ENCODE assay signal across 9 mouse cellular contexts in the genomic region with DNA sequence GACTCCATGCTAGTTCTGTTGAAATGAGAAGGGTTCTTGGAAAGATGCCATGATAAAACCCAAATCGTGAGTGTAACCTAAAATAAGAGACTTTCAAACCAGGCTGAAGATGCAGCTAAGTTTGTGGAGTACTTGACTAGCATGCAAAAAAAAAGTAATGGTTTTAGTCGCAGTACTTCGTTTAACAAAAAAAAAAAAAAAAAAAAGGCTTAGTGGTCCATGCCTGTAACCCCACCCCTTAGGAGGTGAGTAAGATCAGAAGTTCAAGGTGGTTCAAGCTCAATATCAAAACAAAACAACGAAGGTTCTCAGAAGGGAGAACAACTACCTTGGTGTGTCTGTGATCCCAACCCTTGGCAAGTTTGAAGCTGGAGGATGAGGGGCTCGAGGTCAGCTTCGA.
DNase-seq lines count a peak whose midpoint lies in the region; ATAC-seq lines count a peak whose summit lies in the region.
"Had no signal": no experiment of that assay in that cellular context is flagged by ENCODE, and none has a peak within 500 bp of the region (broad histone marks: within the 10 kb centered on the region; RNA-seq: fewer than 3 reads in every experiment).

No protein-coding gene starts in this region.

- no peaks in the 10 kb centered on the region for H3K36me3 ChIP-seq in kidney, embryonic 15.5 days
- H3K36me3 ChIP-seq in embryonic facial prominence, embryonic 13.5 days: no peaks in the 10 kb centered on the region
- H3K36me3 ChIP-seq in intestine, embryonic 15.5 days: no peaks in the 10 kb centered on the region
- no peaks in the 10 kb centered on the region for H3K36me3 ChIP-seq in midbrain, embryonic 16.5 days (ENCODE audit: control insufficient read depth, insufficient read depth, low read length)

- H3K27me3 ChIP-seq in kidney, embryonic 15.5 days: no peaks in the 10 kb centered on the region
- no peaks in the 10 kb centered on the region for H3K27me3 ChIP-seq in embryonic facial prominence, embryonic 13.5 days
- no peaks in the 10 kb centered on the region for H3K27me3 ChIP-seq in intestine, embryonic 15.5 days (replicated peaks)
- peaks cover 23% of the 10 kb centered on the region for H3K27me3 ChIP-seq in midbrain, embryonic 16.5 days (ENCODE audit: control insufficient read depth, insufficient read depth, low read depth, low read length)

- peaks cover 79% of the 10 kb centered on the region for H3K4me1 ChIP-seq in kidney, embryonic 15.5 days
- peaks cover 39% of the 10 kb centered on the region for H3K4me1 ChIP-seq in embryonic facial prominence, embryonic 13.5 days
- peaks cover 15% of the 10 kb centered on the region for H3K4me1 ChIP-seq in intestine, embryonic 15.5 days (replicated peaks)
- H3K4me1 ChIP-seq in midbrain, embryonic 16.5 days (ENCODE audit: control insufficient read depth, insufficient read depth, low read length): peaks cover 19% of the 10 kb centered on the region

- intact Hi-C loops in gastrocnemius, postnatal 14 days (cut with DNase I; ENCODE audit: low total_unique reads): no loop called here

- H3K4me3 ChIP-seq in kidney, embryonic 15.5 days (replicated peaks): peak overlapping the region; percentile 42
- H3K4me3 ChIP-seq in embryonic facial prominence, embryonic 13.5 days: peak overlapping the region; percentile 40
- peak overlapping the region; percentile 41 for H3K4me3 ChIP-seq in intestine, embryonic 15.5 days (replicated peaks)
- no peak overlapping the region for H3K4me3 ChIP-seq in midbrain, embryonic 16.5 days (ENCODE audit: low read depth, low read length)

- no peak for ATAC-seq in kidney, embryonic 15.5 days (replicated peaks; ENCODE audit: low FRiP score)
- no peak for ATAC-seq in embryonic facial prominence, embryonic 13.5 days (ENCODE audit: insufficient number of reproducible peaks, insufficient read depth, low FRiP score, low TSS enrichment, low read depth)
- no peak for ATAC-seq in intestine, embryonic 15.5 days
- no peak for ATAC-seq in midbrain, embryonic 16.5 days

- no peaks in the 10 kb centered on the region for H3K9me3 ChIP-seq in kidney, embryonic 15.5 days (replicated peaks)
- no peaks in the 10 kb centered on the region for H3K9me3 ChIP-seq in embryonic facial prominence, embryonic 13.5 days
- H3K9me3 ChIP-seq in intestine, embryonic 15.5 days: no peaks in the 10 kb centered on the region
- H3K9me3 ChIP-seq in midbrain, embryonic 16.5 days (replicated peaks; ENCODE audit: control insufficient read depth, low read length, poor library complexity, severe bottlenecking): no peaks in the 10 kb centered on the region

- H3K4me2 ChIP-seq in kidney, embryonic 15.5 days: peak overlapping the region; percentile 65
- peak overlapping the region; percentile 58 for H3K4me2 ChIP-seq in embryonic facial prominence, embryonic 13.5 days
- peak overlapping the region; percentile 72 for H3K4me2 ChIP-seq in intestine, embryonic 15.5 days (replicated peaks)
- H3K4me2 ChIP-seq in midbrain, embryonic 16.5 days (ENCODE audit: low read length): peak overlapping the region; percentile 47

- peak overlapping the region; percentile 50 for H3K9ac ChIP-seq in kidney, embryonic 15.5 days
- peak overlapping the region; percentile 67 for H3K9ac ChIP-seq in embryonic facial prominence, embryonic 13.5 days
- H3K9ac ChIP-seq in intestine, embryonic 15.5 days: no peak overlapping the region
- no peak overlapping the region for H3K9ac ChIP-seq in midbrain, embryonic 16.5 days (ENCODE audit: low read depth, low read length)

- WGBS in kidney, embryonic 15.5 days: 49% methylated on average over 6 of the region's 6 CpGs
- WGBS in embryonic facial prominence, embryonic 13.5 days: 57% methylated on average over 6 of the region's 6 CpGs
- WGBS in intestine, embryonic 15.5 days: 39% methylated on average over 6 of the region's 6 CpGs
- 63% methylated on average over 6 of the region's 6 CpGs for WGBS in midbrain, embryonic 16.5 days

- DNase-seq in kidney, adult 18-20 months: no peak
- no peak for DNase-seq in cerebellum, postnatal 25 days
- DNase-seq in layer of hippocampus, adult 11-12 months (ENCODE audit: low spot score): no peak
- no peak for DNase-seq in gastrocnemius, postnatal 14 days
- DNase-seq: gastrocnemius, postnatal 10 days had no signal

- H3K27ac ChIP-seq in kidney, embryonic 15.5 days: peak overlapping the region; percentile 95
- peak overlapping the region; percentile 68 for H3K27ac ChIP-seq in embryonic facial prominence, embryonic 13.5 days
- H3K27ac ChIP-seq in intestine, embryonic 15.5 days: peak overlapping the region; percentile 85
- no peak overlapping the region for H3K27ac ChIP-seq in midbrain, embryonic 16.5 days (ENCODE audit: low read length)

Comparison
In these comparisons a context has a peak if more than half of its experiments do, and no peak if none do; other contexts are left out.
1. H3K9ac ChIP-seq: peak in kidney, embryonic 15.5 days (single experiment) and embryonic facial prominence, embryonic 13.5 days (single experiment); none in intestine, embryonic 15.5 days (single experiment) and midbrain, embryonic 16.5 days (single experiment).
2. Peak in every context shown above with its lines, with median percentiles within 50 percentile points of each other: H3K4me2 ChIP-seq.